Mouse (Mus musculus) lung, embryonic 14.5 days (tissue): ENCODE data around the gene Cox4i1. TPM values are rescaled to one million over a fixed set of nuclear protein-coding genes. Genes with fewer than 3 reads are reported as not detected.

Experiments used
- ATAC-seq: fragments of 200-750 bp; cut with Nextera tagmentation; 2 replicates; pipeline ENCODE4 v1.8.0; 2017; ENCODE audit warnings: mild to moderate bottlenecking, moderate TSS enrichment, moderate library complexity; ENCODE audit not compliant: insufficient read depth
- DNase-seq: peaks from one replicate; pipeline ENCODE4 v3.0.0-alpha.2; 2015
- H3K27ac ChIP-seq: fragments of 300-500 bp; sonication (generic); 2 replicates; pipeline ENCODE4 v1.5.1; 2014; ENCODE audit warnings: low read depth, mild to moderate bottlenecking, moderate library complexity
- H3K27me3 ChIP-seq: fragments of 300-500 bp; sonication (generic); 2 replicates; pipeline ENCODE4 v1.6.1; 2014; ENCODE audit warnings: low read length, control low read depth; ENCODE audit not compliant: insufficient read depth
- H3K36me3 ChIP-seq: fragments of 300-500 bp; sonication (generic); 2 replicates; pipeline ENCODE4 v1.6.1; 2014; ENCODE audit warnings: control low read depth; ENCODE audit not compliant: insufficient read depth
- H3K4me1 ChIP-seq: fragments of 300-500 bp; sonication (generic); 2 replicates; pipeline ENCODE4 v1.6.1; 2014; ENCODE audit warnings: antibody characterized with exemption, control low read depth; ENCODE audit not compliant: insufficient read depth
- H3K4me2 ChIP-seq: fragments of 300-500 bp; sonication (generic); 2 replicates; pipeline ENCODE4 v1.6.1; 2014; ENCODE audit warnings: mild to moderate bottlenecking
- H3K4me3 ChIP-seq: fragments of 300-500 bp; sonication (generic); 2 replicates; pipeline ENCODE4 v1.5.1; 2014; ENCODE audit warnings: low read depth, low read length
- H3K9ac ChIP-seq: fragments of 300-500 bp; sonication (generic); 2 replicates; pipeline ENCODE4 v1.6.1; 2014
- H3K9me3 ChIP-seq: fragments of 300-500 bp; sonication (generic); 2 replicates; pipeline ENCODE4 v1.6.1; 2016; ENCODE audit warnings: low read depth, low read length, control low read depth
- CTCF ChIP-seq: IDR thresholded peaks from 2 replicates; pipeline ENCODE4 v1.5.1; 2016; ENCODE audit warnings: antibody characterized with exemption, low read depth
- WGBS: fragments of 180-500 bp; shearing (Covaris S2); extraction: QIAGEN DNeasy Blood & Tissue Kit; methylation state at CpG from one replicate; pipeline ENCODE4 v1.1.7; 2014; 5-methylcytosine and 5-hydroxymethylcytosine counted together
- polyA plus RNA-seq: library from polyadenylated mRNA; unstranded; fragments of >200 nt; fragmentation: Nextera tagmentation; extraction: Ambion mirVana; gene quantifications from 2 replicates; pipeline ENCODE4 v1.2.1, GENCODE M21; 2014

Gene Cox4i1
- polyA plus RNA-seq, 1 experiment from 2014 or later: 941 TPM

DNA sequence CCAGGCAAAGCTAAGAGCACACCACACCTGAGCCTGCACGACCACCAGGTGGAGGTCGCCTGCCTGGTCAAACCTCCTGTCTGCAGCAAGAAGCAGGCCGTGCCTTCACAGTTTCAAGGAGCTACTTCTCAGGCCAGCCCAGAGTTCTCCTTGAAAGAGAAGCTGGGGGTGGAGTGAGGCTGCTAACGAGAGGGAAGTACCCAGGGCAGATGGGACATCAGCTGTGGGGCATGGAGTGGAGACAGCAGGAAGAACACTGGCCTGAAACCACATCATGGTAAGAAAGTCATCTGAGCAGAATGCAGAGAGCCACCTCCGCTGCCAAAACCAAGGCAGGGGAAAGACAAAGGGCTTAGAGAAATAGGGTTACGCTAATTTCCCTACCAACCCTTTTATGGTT, 3.5 kb upstream of the Cox4i1 start:
- WGBS: 70% methylated on average over 6 of the region's 6 CpGs
- no peak overlapping the region for H3K4me3 ChIP-seq
- no peaks in the 10 kb centered on the region for H3K9me3 ChIP-seq
- ATAC-seq (no peak), DNase-seq (no peak)
- H3K4me1 ChIP-seq: peaks cover 15% of the 10 kb centered on the region; the same call in 1 of the 2 replicates
- H3K4me2 ChIP-seq: no peak overlapping the region
- H3K27ac ChIP-seq: no peak overlapping the region
- peaks cover 10% of the 10 kb centered on the region; the same call in 1 of the 2 replicates for H3K36me3 ChIP-seq
- no peak overlapping the region for H3K9ac ChIP-seq
- H3K27me3 ChIP-seq: no peaks in the 10 kb centered on the region
- no peak for TF ChIP-seq CTCF

DNA sequence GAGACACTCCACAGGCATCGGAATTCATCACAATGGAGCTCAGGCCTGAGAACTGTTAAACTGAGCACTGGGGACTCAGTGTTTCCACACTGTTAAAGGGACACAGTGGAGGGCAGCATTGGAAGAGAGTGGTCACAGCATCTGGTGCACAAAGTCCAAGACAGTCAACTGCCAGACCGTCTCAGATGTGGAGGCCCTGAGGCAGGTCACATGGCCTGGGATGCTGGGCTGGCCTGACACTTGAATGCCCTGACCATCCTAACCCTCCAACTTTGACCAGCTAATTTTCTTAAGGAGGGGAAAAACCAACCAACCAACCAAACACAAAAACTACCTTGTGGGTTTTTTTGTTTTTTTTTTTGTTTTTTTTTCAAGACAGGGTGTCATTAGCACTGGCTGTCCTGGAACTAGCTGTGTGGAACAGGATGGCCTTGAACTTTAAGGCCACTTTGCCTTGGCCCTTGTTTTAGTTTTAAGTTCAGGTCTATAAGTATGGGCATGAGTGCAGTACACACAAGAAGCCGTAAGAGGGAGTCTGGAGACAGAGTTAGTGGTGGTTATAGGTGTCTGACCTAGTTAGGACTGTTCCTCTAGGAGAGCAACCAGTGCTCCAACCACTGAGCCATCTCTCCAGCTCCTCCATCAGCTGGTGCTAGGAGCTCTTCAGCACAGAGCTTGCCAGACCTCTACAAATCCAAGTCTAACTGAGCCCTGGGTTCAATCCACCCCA, 2.1 kb upstream of the Cox4i1 start:
- Histone ChIP-seq H3K27ac (no peak overlapping the region), H3K9ac (no peak overlapping the region; the same call in 1 of the 2 replicates), H3K9me3 (no peaks in the 10 kb centered on the region), H3K36me3 (peaks cover 16% of the 10 kb centered on the region), H3K4me1 (peaks cover 15% of the 10 kb centered on the region; the same call in 1 of the 2 replicates), H3K4me2 (peak overlapping the region; percentile 94), H3K4me3 (peak overlapping the region; percentile 97; the same call in 1 of the 2 replicates), H3K27me3 (no peaks in the 10 kb centered on the region)
- DNase-seq (peak; percentile 39), ATAC-seq (no peak)
- TF ChIP-seq CTCF: peak; percentile 44
- 73% methylated on average over 3 of the region's 3 CpGs for WGBS

DNA sequence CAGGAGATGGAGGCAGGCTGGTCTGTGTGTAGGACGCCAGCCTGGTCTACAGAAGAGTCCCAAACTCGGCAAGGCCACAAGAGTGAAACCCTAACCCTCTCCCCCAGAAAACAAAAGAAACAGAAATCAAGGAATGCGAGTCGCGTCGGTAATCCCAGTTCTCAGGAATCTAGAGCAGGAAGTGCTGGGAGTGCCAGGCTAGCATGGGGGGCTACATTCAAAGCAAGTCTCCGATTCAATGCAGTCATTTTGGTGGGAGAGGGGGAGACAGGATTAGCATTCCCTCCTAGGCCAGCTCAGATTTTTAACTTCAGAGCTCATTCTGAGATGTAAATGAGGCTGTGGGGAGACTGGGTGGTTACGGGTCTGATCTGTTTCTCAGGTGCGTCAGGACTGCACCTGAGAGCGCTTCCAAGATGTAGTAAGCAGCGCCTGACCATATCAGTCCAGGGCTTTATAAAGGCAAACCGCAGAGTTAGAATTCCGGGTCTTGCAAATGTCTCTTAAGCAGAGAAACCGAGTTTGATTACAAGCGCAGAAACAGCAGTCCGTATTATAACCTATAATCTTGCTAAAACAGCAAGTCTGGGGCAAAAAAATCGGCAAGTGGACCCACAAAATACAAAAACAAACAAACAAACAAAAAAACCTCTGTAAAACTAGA, 1.1 kb upstream of the Cox4i1 start:
- Histone ChIP-seq H3K4me2 (peak overlapping the region; percentile 94), H3K27ac (peak overlapping the region; percentile 87), H3K4me1 (peaks cover 15% of the 10 kb centered on the region; the same call in 1 of the 2 replicates), H3K4me3 (peak overlapping the region; percentile 97), H3K27me3 (no peaks in the 10 kb centered on the region), H3K9me3 (no peaks in the 10 kb centered on the region), H3K36me3 (peaks cover 26% of the 10 kb centered on the region), H3K9ac (peak overlapping the region; percentile 96)
- no peak for ATAC-seq
- DNase-seq: peak; percentile 37
- 2% methylated on average over 17 of the region's 17 CpGs for WGBS
- no peak for TF ChIP-seq CTCF

DNA sequence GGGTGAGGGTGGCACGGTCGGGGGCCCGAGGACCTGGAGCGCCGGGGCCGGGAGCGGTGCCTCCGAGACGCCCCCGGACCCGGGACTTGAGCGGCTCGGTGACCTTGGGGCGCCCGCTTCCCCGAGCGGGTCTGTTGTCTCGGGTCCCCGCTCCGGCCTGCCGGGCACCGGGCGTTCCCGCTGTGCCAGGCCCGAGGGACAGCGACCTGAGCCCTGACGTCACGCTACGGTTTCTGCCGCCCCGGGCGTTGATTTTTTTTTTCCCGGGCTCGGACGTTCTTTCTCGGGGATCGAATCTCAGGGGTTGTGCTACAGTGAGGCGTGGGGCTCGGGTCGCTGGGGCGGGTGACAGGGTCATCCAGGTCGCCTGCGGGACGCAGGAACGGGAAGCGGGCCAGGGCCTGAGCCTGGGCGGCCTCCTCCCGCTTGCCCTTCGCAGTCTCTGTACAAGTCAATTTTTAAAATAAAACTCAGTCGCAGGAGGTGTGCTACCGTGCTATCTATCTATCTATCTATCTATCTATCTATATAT, 418 bp downstream of the Cox4i1 start, which contains the start of gene Emc8:
Emc8 (minus strand) TSS at position 200 of the 532 bp plus-strand sequence.
- Histone ChIP-seq H3K4me2 (peak within 1 kb of the TSS; percentile 94), H3K27me3 (no peaks in the 10 kb centered on the region), H3K36me3 (peaks cover 41% of the 10 kb centered on the region), H3K4me1 (peaks cover 15% of the 10 kb centered on the region; the same call in 1 of the 2 replicates), H3K9me3 (no peaks in the 10 kb centered on the region), H3K27ac (peak within 1 kb of the TSS; percentile 87), H3K9ac (peak within 1 kb of the TSS; percentile 96), H3K4me3 (peak within 1 kb of the TSS; percentile 97)
- no peak for TF ChIP-seq CTCF
- WGBS: under 1% methylated on average over 51 of the region's 51 CpGs
- DNase-seq: peak; percentile 27
- ATAC-seq: peak; percentile 52; the same call in 1 of the 2 replicates

DNA sequence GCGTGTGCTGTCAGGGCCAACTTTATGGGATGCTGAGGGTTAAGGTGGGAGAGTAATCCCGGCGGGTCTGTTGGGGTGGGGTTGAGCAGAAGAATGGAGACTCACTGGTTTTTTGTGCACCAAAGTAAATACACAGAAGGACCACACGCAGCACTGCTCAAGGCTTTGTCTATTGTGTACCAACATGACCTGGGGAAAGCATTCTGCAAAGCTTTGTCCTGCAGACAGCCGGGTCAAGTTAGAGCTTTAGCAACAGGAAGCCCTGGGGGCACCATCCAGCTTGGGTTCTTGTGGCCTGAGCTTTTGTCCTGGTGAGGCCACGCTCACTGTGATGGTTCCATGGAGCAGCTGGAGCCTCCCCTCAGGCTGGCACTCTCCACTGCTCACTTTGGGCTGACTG, 3.8 kb downstream of the Cox4i1 start:
- Histone ChIP-seq H3K4me3 (no peak overlapping the region), H3K36me3 (peaks cover 51% of the 10 kb centered on the region), H3K4me1 (peaks cover 8% of the 10 kb centered on the region; the same call in 1 of the 2 replicates), H3K27me3 (no peaks in the 10 kb centered on the region), H3K9ac (no peak overlapping the region), H3K9me3 (no peaks in the 10 kb centered on the region), H3K4me2 (no peak overlapping the region), H3K27ac (no peak overlapping the region)
- ATAC-seq (no peak), DNase-seq (no peak)
- WGBS: 65% methylated on average over 6 of the region's 6 CpGs
- no peak for TF ChIP-seq CTCF

DNA sequence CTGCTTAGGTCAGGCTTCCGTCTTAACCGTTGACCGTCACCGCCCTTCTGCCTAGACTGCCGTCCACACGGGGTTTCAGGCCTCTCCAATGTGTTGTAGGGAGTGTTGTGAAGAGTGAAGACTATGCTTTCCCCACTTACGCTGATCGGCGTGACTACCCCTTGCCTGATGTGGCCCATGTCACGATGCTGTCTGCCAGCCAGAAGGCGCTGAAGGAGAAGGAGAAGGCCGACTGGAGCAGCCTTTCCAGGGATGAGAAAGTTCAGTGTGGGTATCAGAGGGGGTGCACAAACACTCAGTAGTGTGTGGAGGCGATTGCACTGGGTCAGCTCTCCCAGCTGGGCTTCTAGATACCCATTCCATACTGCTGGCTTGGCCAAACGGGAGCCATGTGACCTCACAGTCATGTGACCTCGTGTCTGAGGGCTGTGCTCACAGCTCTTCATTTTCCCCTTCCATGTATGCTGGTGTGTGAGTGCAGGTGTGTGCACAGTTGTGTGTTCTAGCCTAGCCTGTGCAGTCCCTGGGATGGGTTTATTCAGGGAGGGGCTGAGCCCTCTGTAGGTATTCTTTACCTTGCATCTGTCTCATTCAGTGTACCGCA, 4.7 kb downstream of the Cox4i1 start:
- 0 out of 2 replicates have a peak, but pooled peaks cover 5% of the 10 kb centered on the region for H3K4me1 ChIP-seq
- H3K4me2 ChIP-seq: no peak overlapping the region
- ATAC-seq: no peak
- WGBS: 87% methylated on average over 16 of the region's 16 CpGs
- H3K27me3 ChIP-seq: no peaks in the 10 kb centered on the region
- no peak overlapping the region for H3K4me3 ChIP-seq
- TF ChIP-seq CTCF: no peak
- H3K9ac ChIP-seq: no peak overlapping the region
- peaks cover 51% of the 10 kb centered on the region for H3K36me3 ChIP-seq
- no peak overlapping the region for H3K27ac ChIP-seq
- no peak for DNase-seq
- H3K9me3 ChIP-seq: no peaks in the 10 kb centered on the region
